Mouse (Mus musculus) brain, embryonic 18.5 days (tissue): ENCODE results near the gene Gm49510.

Experiments used
- DNase-seq: peaks from one replicate; pipeline ENCODE4 v3.0.0-alpha.2; 2012; ENCODE audit warnings: low read depth, low spot score

Gene Gm49510

GRCm38 (mm10) chr15:78914823-78915659 is 15.6 kb downstream of the Gm49510 start:
- DNase-seq = no peak

GRCm38 (mm10) chr15:78915660-78916017 is 16.2 kb downstream of the Gm49510 start:
- DNase-seq = peak; percentile 67

GRCm38 (mm10) chr15:78916052-78916826 is 16.8 kb downstream of the Gm49510 start:
- DNase-seq = no peak

- DNase-seq = no peak
Measured at GRCm38 (mm10) chr15:78918126-78918525, 18.7 kb downstream of the Gm49510 start.

GRCm38 (mm10) chr15:78919914-78920313 is 20.4 kb downstream of the Gm49510 start:
- DNase-seq = no peak

GRCm38 (mm10) chr15:78922700-78923099 is 23.2 kb downstream of the Gm49510 start:
- DNase-seq = no peak

GRCm38 (mm10) chr15:78923585-78923984 is 24.1 kb downstream of the Gm49510 start:
- no peak for DNase-seq

- no peak for DNase-seq
Measured at GRCm38 (mm10) chr15:78925129-78925528, 25.7 kb downstream of the Gm49510 start.

- no peak for DNase-seq
Measured at GRCm38 (mm10) chr15:78926021-78926919, 26.8 kb downstream of the Gm49510 start, which contains the start of gene Lgals1. TSS of gene Lgals1 (plus strand) at chr15:78926725.

GRCm38 (mm10) chr15:78927021-78927787 is 27.7 kb downstream of the Gm49510 start:
- DNase-seq = no peak

- DNase-seq = no peak
Measured at GRCm38 (mm10) chr15:78927788-78928457, 28.5 kb downstream of the Gm49510 start.

GRCm38 (mm10) chr15:78928539-78928938 is 29.1 kb downstream of the Gm49510 start:
- no peak for DNase-seq

- no peak for DNase-seq
Measured at GRCm38 (mm10) chr15:78930192-78930706, 30.8 kb downstream of the Gm49510 start.

GRCm38 (mm10) chr15:78930801-78931426 is 31.4 kb downstream of the Gm49510 start:
- no peak for DNase-seq

GRCm38 (mm10) chr15:78931577-78931976 is 32.1 kb downstream of the Gm49510 start:
- no peak for DNase-seq

GRCm38 (mm10) chr15:78934784-78935320 is 35.4 kb downstream of the Gm49510 start, which contains the start of gene Nol12:
TSS of gene Nol12 (plus strand) at chr15:78934933.
- DNase-seq = peak; percentile 83

GRCm38 (mm10) chr15:78936403-78936802 is 36.9 kb downstream of the Gm49510 start:
- DNase-seq = no peak

GRCm38 (mm10) chr15:78937311-78937710 is 37.8 kb downstream of the Gm49510 start:
- DNase-seq = no peak

- DNase-seq = no peak
Measured at GRCm38 (mm10) chr15:78937963-78938362, 38.5 kb downstream of the Gm49510 start.
